Mouse (Mus musculus) brain, adult 10 weeks (tissue): ENCODE results near the gene Foxe1. TPM values are rescaled to one million over a fixed set of nuclear protein-coding genes. Genes with fewer than 3 reads are reported as not detected.

ENCODE experiments used
- polyA plus RNA-seq: library from polyadenylated mRNA; stranded (reverse); fragments of 350-450 nt; fragmentation: Illumina TruSeq; extraction: RNeasy Lipid Tissue Mini Kit (QIAGEN cat#74804); gene quantifications from one replicate; pipeline ENCODE4 v1.2.3, GENCODE M21; 2015; ENCODE audit warnings: low read depth, low replicate concordance

The Foxe1 gene
- not detected for polyA plus RNA-seq

DNA sequence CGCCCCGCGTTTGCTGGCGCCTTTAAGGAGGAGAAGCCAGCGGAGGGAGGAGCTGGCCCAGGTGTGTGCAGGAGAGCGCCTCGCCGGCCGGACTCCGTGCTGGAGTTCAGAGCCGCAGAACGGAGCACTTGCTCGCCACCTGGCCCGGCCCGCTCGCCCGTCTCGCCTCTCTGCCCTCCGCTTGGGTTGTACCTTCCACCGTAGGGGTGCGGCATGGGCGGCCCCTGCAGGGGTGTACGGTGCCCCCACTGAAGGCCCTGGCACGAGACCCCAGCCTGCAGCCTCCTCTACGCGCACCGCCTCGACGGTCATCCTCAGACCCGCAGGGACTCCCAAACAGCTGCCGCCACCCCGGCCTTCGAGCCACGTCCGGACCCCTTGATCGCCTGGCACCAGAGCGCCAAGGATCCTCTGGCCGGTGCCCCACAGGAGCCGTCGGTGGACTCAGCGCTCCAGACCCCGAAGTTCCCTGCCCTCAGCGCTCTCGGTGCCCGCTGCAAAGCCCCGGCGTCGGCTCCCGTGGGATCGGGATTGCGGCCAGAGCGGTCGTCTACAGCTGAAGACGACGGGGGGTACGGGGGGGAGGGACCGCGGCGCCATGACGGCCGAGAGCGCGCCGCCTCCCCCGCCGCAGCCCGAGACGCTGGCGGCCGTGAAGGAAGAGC lies at the start of gene Foxe1:
TSS of gene Foxe1 (plus strand) at position 14 of the 665 bp plus-strand sequence.

DNA sequence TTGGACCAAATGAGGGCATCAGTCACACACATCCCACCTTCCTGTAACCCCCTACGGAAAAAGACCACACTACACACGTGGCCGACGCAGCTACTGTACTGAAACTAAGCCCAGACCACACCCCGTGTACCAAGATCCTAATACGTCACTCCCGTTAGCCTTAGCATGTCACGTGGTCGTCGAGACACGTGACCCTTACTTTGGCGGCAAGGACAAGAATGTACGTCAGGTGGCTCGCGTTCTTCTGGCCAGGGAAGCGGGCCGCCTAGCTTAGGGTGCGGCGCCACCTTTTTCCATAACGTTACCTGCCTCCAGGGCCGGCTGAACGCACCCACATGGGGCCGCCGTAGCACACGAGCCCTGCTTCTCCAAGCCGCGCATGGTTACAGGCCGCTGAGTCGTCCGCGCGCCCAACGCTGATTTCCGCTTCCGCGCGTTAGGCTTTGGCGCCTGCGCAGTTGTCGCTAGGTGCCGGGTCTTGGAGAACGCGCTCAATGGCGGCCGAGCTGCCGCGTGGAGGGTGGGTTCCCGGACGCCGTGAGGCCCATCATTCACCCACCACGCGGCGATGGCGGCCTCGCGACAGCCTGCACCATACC lies 45.7 kb downstream of the Foxe1 start, which contains the start of gene Trmo:
TSS of gene Trmo (minus strand) at position 425 of the 599 bp plus-strand sequence.

Other genes with a start within 250 kb of the Foxe1 start
- gene Ncbp1, start 205.0 kb upstream of the Foxe1 start, polyA plus RNA-seq = 45.6 TPM
- gene Tstd2, start 204.9 kb upstream of the Foxe1 start, polyA plus RNA-seq = 11.1 TPM
- gene Xpa, start 147.3 kb upstream of the Foxe1 start, polyA plus RNA-seq = 13.0 TPM
- 4.7 TPM for gene Trmo, start 45.8 kb downstream of the Foxe1 start, polyA plus RNA-seq
- gene Hemgn, start 69.9 kb downstream of the Foxe1 start, polyA plus RNA-seq = not detected
- 59.6 TPM for gene Anp32b, start 107.3 kb downstream of the Foxe1 start, polyA plus RNA-seq
- 20.1 TPM for gene Nans, start 145.6 kb downstream of the Foxe1 start, polyA plus RNA-seq
- gene Trim14, start 192.5 kb downstream of the Foxe1 start, polyA plus RNA-seq = 0.92 TPM